Mouse (Mus musculus): ENCODE measurements around the gene Zfp212. TPM values are rescaled to one million over a fixed set of nuclear protein-coding genes. Genes with fewer than 3 reads are reported as not detected.

The Zfp212 gene
- 21.3 and 23.1 TPM in 2 replicates for polyA plus RNA-seq (2012; rRNA removed)

GRCm38 (mm10) chr6:47920447-47921340, at the start of gene Zfp212:
Gene Zfp212 (plus strand): TSS chr6:47920476.

GRCm38 (mm10) chr6:47877058-47877457, 43.2 kb upstream of the Zfp212 start, which contains the start of gene Zfp282:
Gene Zfp282 (plus strand): TSS chr6:47877204.

GRCm38 (mm10) chr6:47953191-47953726, 33.0 kb downstream of the Zfp212 start, which contains the start of gene Zfp956:
Gene Zfp956 (plus strand): TSS chr6:47953390.

Other genes starting within 250 kb of the Zfp212 start
- gene Pdia4, start 107.0 kb upstream of the Zfp212 start, polyA plus RNA-seq (2012; rRNA removed): 68.0 and 89.8 TPM in 2 replicates
- gene Zfp786, start 89.6 kb upstream of the Zfp212 start, polyA plus RNA-seq (2012; rRNA removed): 6.9 and 7.1 TPM in 2 replicates
- 14.3 and 14.9 TPM in 2 replicates for gene Zfp398, start 84.8 kb upstream of the Zfp212 start, polyA plus RNA-seq (2012; rRNA removed)
- gene Zfp282, start 43.3 kb upstream of the Zfp212 start, polyA plus RNA-seq (2012; rRNA removed): 23.3 and 24.3 TPM in 2 replicates
- 24.5 and 26.9 TPM in 2 replicates for gene Zfp956, start 32.9 kb downstream of the Zfp212 start, polyA plus RNA-seq (2012; rRNA removed)
- gene Zfp777, start 128.4 kb downstream of the Zfp212 start, polyA plus RNA-seq (2012; rRNA removed): 17.5 and 20.5 TPM in 2 replicates
- gene Zfp746, start 166.1 kb downstream of the Zfp212 start, polyA plus RNA-seq (2012; rRNA removed): 33.4 and 34.0 TPM in 2 replicates